Comparison of ENCODE assay signal across 14 mouse cellular contexts in the genomic region with DNA sequence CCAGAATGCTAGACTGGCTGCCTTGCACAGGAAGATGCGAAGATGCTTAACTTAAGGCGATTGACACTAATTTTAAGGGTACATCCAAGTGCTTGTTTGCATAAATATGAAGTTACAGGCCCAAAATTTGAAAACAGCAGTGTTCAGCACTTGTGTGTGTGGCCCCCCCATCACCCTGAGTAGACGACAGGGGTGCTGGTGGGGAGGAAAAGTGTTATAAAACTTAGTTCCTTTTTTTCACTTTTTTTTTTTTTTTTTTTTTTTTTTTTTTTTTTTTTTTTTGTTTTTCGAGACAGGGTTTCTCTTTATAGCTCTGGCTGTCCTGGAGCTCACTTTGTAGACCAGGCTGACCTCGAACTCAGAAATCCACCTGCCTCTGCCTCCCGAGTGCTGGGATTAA. TPM values are rescaled to one million over a fixed set of nuclear protein-coding genes. Genes with fewer than 3 reads are reported as not detected.
"Had no signal": no experiment of that assay in that cellular context is flagged by ENCODE, and none has a peak within 500 bp of the region (broad histone marks: within the 10 kb centered on the region; RNA-seq: fewer than 3 reads in every experiment).

No protein-coding gene starts in this region.

RNA-seq across cellular contexts. Expression of a gene that starts 14.4 kb away (rescaled TPM):
- total RNA-seq: neutrophil, adult 5-6 weeks had no signal
- polyA plus RNA-seq: neural tube, embryonic 12.5 days; neural tube, embryonic 13.5 days; neural tube, embryonic 14.5 days; neural tube, embryonic 15.5 days; small intestine, adult 2 months; spleen, adult 2 months; stomach, embryonic 14.5 days; stomach, embryonic 15.5 days; stomach, embryonic 16.5 days; stomach, postnatal 0 days; thymus, adult 2 months; thymus, postnatal 0 days; urinary bladder, adult 2 months had no signal

RNA-seq across cellular contexts. Expression of a gene that starts 15.1 kb away (rescaled TPM):
- polyA plus RNA-seq: neural tube, embryonic 12.5 days; neural tube, embryonic 13.5 days; stomach, postnatal 0 days had no signal
